Mouse (Mus musculus) thymus, adult 2 months (tissue): ENCODE data around the gene Opcml.

ENCODE experiments used
- CTCF ChIP-seq: fragments of 200-500 bp; IDR thresholded peaks from 2 replicates; pipeline ENCODE4 v1.5.1; 2012; ENCODE audit warnings: mild to moderate bottlenecking, control low read depth, low read length, moderate library complexity, borderline replicate concordance; ENCODE audit not compliant: control insufficient read depth, poor library complexity, insufficient read depth; ENCODE audit errors: extremely low read depth
- POLR2A ChIP-seq: fragments of 200-500 bp; IDR thresholded peaks from 2 replicates; pipeline ENCODE4 v1.6.1; 2012; ENCODE audit warnings: mild to moderate bottlenecking, low read length, control low read depth, moderate library complexity; ENCODE audit not compliant: control insufficient read depth, poor library complexity, insufficient read depth; ENCODE audit errors: extremely low read depth

GRCm38 (mm10) chr9:28474586-28474985 is 684.0 kb downstream of the Opcml start:
- TF ChIP-seq CTCF (no peak), POLR2A (no peak)
